Mouse (Mus musculus): ENCODE measurements around the gene Kcnj3.

The Kcnj3 gene

GRCm38 (mm10) chr2:55517297-55517696 lies 81.5 kb downstream of the Kcnj3 start:
- DNase-seq, result no peak

DNA sequence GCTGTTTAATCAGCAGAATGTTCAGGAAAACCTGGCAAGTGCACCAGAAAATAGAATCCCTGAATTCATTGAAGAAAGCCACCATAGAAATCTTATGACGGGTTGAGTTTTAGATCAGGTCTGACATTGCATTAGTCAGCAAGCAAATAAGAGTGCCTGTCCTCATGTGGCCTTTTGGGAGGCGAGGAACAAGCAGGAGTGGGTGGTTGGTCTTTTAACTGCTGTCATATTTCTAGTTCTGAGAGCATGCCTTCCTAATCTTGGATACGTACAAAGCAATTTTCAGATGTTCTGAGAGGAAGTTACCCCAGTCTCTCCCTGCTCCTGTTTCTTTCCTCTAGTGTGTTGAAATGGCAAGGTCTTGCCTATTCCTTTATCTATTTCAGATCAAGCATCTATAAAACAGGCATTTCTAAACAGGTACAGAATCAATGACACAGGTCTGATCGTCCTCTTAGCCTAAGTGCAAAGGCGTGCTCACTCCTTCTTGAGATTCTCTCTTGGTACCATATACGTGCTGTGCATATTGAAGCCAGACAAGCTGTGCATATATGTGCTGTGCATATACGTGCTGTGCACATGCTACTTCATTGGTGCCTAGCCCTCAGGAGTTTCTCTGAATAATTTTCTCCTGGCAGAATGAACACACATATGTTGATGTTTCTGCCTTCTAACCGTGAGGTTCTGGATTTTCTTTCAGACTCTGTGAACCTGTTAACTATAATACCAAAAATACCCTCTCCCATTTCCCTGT lies 97.1 kb downstream of the Kcnj3 start:
- DNase-seq, result no peak

DNA sequence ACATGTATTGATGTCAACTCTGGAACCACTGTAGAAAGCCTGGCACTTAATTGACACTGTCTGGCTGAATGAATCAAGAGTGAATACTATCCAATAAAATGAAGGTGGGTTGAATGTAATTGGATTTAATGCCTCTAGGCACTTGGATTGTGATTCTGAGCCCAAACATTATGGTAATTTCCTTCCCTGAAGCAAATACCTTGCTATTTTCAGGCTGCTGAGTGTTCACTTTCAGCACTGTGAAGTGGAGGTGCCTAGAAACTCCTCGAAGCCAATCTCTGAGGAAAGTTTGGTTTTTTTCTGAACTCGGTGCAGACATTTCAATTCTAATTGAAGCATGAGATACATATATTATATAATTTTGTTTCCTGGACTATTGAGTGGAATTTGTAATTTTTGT lies 99.2 kb downstream of the Kcnj3 start:
- no peak for DNase-seq

GRCm38 (mm10) chr2:55535482-55535881 lies 99.7 kb downstream of the Kcnj3 start:
- DNase-seq, result no peak

- no peak for DNase-seq
Measured at GRCm38 (mm10) chr2:55547612-55548011, 111.8 kb downstream of the Kcnj3 start.

GRCm38 (mm10) chr2:55558368-55558985 lies 122.7 kb downstream of the Kcnj3 start:
- DNase-seq, result no peak

DNA sequence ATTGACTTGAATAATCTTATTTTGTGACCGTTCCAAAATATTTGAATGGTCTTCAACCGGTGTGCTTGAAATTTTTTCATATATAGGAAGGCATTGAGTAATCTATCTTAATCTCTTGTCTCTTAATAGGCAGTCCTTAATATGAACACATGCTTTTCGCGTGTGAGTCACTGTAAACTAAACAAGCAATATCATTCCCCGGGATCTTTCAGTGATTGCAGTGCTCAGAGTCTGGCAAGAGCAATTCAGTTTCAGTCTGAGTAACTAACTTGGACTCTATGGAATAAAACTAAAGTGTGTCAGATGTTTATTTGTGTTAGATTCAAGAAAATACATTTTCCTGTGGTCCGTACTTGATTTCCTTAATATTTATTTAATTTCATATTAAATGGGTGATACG lies 133.5 kb downstream of the Kcnj3 start:
- DNase-seq, result no peak

- no peak for DNase-seq
Measured at GRCm38 (mm10) chr2:55571425-55571824, 135.7 kb downstream of the Kcnj3 start.

DNA sequence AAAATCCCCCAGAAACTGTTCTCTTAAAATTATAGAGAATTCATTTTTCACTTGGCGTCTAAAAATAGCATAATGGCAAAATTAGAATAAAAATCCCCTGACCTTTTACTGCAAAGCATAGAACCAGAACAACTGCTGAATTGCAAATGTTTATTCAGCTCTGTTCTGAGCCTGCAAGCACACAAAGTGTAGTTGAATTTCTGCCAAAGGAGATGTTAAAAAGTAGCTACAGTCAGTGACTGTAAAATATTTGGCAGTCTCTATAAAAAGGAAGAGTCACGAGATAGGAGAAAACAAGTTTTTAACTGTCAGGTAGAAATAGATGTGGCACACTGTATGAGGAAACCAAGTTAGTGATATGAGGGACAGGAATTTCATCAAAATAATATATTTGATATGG lies 144.5 kb downstream of the Kcnj3 start:
- DNase-seq, result no peak

DNA sequence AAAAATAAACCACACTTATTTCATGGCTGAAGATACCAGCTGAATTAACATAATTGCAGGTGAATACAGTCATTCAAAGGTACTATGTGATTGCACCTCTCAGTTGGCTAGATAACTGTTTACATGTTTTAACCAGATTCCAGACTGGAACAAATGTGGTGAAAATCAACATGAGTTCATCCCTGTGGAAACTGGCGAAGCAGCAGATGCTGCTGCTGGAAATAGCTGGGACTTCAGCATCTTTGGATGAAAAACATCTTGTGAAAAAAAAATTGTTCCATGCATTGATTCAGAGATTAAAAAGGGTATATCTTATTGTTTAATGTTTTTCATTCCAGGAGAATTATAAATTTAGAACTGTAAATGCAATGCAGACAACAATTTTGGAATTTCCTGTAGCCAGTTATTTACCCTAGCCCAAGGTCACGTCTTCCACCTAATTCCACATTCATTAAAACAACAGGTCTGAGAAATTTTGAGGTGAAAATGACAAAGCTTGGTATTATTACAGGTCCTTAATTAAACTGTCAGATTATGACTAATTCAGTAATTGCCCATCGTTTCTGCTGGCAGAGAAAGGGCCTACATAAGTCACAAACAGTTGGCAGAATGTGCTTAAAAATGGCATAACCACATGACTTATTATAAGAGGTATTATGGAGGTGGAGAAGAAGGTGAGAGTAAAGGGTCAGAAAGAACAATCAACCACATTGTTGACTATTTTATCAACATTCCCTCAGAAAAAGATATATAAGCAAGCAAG lies 155.6 kb downstream of the Kcnj3 start:
- DNase-seq, result no peak
